Mouse (Mus musculus) hindbrain, embryonic 14.5 days (tissue): Measurements from ENCODE around the gene Nsmce1. TPM values are rescaled to one million over a fixed set of nuclear protein-coding genes. Genes with fewer than 3 reads are reported as not detected.
A peak's percentile ranks its signal among the peaks of the same experiment; 100 is the strongest.

Source experiments
- ATAC-seq: fragments of 200-750 bp; cut with Nextera tagmentation; 2 replicates; pipeline ENCODE4 v1.8.0; 2017; ENCODE audit warnings: moderate number of reproducible peaks, mild to moderate bottlenecking, moderate TSS enrichment, moderate library complexity; ENCODE audit not compliant: low FRiP score
- DNase-seq: peaks from one replicate; pipeline ENCODE4 v3.0.0-alpha.2; 2015; ENCODE audit warnings: low spot score
- H3K27ac ChIP-seq: fragments of 300-500 bp; sonication (generic); 2 replicates; pipeline ENCODE4 v1.5.1; 2014; ENCODE audit warnings: mild to moderate bottlenecking, moderate library complexity
- H3K27me3 ChIP-seq: fragments of 300-500 bp; sonication (generic); 2 replicates; pipeline ENCODE4 v1.6.1; 2014; ENCODE audit warnings: mild to moderate bottlenecking, low read length, mixed read lengths; ENCODE audit not compliant: control insufficient read depth, insufficient read depth
- H3K36me3 ChIP-seq: fragments of 300-500 bp; sonication (generic); replicated peaks from 2 replicates; pipeline ENCODE4 v1.6.1; 2014; ENCODE audit not compliant: control insufficient read depth, insufficient read depth
- H3K4me1 ChIP-seq: fragments of 300-500 bp; sonication (generic); replicated peaks from 2 replicates; pipeline ENCODE4 v1.6.1; 2014; ENCODE audit warnings: antibody characterized with exemption, low read length, mixed read lengths; ENCODE audit not compliant: control insufficient read depth, insufficient read depth
- H3K4me2 ChIP-seq: fragments of 300-500 bp; sonication (generic); replicated peaks from 2 replicates; pipeline ENCODE4 v1.6.1; 2014; ENCODE audit warnings: mild to moderate bottlenecking, moderate library complexity
- H3K4me3 ChIP-seq: fragments of 300-500 bp; sonication (generic); replicated peaks from 2 replicates; pipeline ENCODE4 v1.5.1; 2014; ENCODE audit warnings: mild to moderate bottlenecking, low read length
- H3K9ac ChIP-seq: fragments of 300-500 bp; sonication (generic); 2 replicates; pipeline ENCODE4 v1.6.1; 2014
- H3K9me3 ChIP-seq: fragments of 300-500 bp; sonication (generic); 2 replicates; pipeline ENCODE4 v1.6.1; 2016; ENCODE audit warnings: low read length; ENCODE audit not compliant: control insufficient read depth
- WGBS: fragments of 180-500 bp; shearing (Covaris S2); extraction: QIAGEN DNeasy Blood & Tissue Kit; methylation state at CpG from one replicate; pipeline ENCODE4 v1.1.7; 2014; 5-methylcytosine and 5-hydroxymethylcytosine counted together
- polyA plus RNA-seq: library from polyadenylated mRNA; unstranded; fragments of >200 nt; fragmentation: Nextera tagmentation; extraction: Ambion mirVana; gene quantifications from 2 replicates; pipeline ENCODE4 v1.2.1, GENCODE M21; 2014

Nsmce1 gene
- polyA plus RNA-seq = 86.0 and 94.8 TPM in 2 replicates

DNA sequence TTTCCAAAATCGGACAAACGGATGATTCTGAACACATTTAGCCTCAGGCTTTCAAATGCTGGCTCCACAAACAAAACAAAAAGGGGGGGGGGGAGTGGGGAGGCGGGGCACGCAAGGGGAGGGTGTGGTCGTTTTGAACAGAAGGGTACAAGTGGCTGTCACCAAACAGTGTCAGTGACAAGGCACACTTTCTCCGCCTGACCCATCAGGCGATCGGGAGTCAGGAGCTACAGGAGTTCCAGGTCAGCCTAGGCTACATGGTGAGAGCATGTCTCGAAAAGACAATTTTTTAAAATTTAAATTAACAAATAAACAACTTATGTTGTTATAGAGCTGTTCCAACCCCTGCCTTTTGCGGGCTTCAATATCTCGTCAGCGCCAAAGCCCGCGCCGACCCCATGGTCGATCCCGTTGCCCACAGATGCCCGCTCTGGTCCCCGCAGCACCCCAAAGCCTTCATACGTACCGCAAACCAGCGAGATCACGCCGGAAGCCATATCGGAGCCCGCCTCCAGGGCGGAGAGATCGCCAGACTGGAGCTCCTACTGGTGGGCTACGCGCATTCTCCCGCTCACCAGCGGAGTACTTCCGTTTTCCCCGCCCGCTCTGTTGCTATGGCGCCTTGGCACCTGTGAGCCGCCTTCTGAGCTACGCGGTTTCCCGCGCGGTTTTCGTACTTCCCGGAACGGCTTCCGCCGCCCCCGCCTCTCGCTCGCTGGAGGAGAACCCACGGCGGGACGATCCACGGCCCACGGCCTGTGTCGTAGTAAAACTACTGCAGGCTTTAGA lies at the start of gene Nsmce1:
Nsmce1 (minus strand) TSS at position 650 of the 789 bp plus-strand sequence.
- ATAC-seq = peak; percentile 98

DNA sequence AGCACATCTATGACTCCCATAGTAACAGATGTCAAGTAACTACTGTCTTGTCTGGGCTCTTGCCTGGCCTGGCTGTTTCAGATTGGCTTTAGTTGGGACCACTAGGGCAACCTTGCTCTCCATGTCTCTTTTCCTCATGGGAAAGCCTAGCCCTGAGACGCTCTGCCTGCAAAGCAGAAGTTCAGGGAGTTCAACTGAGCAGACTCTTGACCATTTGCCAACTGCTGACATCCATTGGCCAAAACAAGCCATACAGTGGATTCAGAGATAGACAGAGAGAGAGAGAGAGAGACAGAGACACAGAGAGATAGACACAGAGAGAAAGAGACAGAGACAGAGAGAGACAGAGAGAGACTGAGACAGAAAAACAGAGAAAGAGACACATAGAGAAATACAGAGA lies 49.6 kb upstream of the Nsmce1 start:
- 93% methylated on average over 1 of the region's 1 CpGs for WGBS
- no peak overlapping the region for H3K4me2 ChIP-seq
- no peaks in the 10 kb centered on the region for H3K27me3 ChIP-seq
- ATAC-seq (no peak), DNase-seq (no peak)
- no peaks in the 10 kb centered on the region for H3K4me1 ChIP-seq
- no peak overlapping the region for H3K9ac ChIP-seq
- H3K9me3 ChIP-seq = no peaks in the 10 kb centered on the region
- no peak overlapping the region for H3K27ac ChIP-seq
- no peak overlapping the region for H3K4me3 ChIP-seq
- no peaks in the 10 kb centered on the region for H3K36me3 ChIP-seq

More for the DNA sequence above, at the start of gene Nsmce1:
- Histone ChIP-seq H3K9ac (peak within 1 kb of the TSS; percentile 71), H3K4me1 (peaks cover 20% of the 10 kb centered on the region), H3K4me2 (peak within 1 kb of the TSS; percentile 74), H3K9me3 (no peaks in the 10 kb centered on the region), H3K27me3 (no peaks in the 10 kb centered on the region), H3K36me3 (peaks cover 4% of the 10 kb centered on the region; the same call in 1 of the 2 replicates), H3K27ac (peak within 1 kb of the TSS; percentile 91), H3K4me3 (peak within 1 kb of the TSS; percentile 51)
- WGBS = under 1% methylated on average over 56 of the region's 56 CpGs
- peak; percentile 96 for DNase-seq

DNA sequence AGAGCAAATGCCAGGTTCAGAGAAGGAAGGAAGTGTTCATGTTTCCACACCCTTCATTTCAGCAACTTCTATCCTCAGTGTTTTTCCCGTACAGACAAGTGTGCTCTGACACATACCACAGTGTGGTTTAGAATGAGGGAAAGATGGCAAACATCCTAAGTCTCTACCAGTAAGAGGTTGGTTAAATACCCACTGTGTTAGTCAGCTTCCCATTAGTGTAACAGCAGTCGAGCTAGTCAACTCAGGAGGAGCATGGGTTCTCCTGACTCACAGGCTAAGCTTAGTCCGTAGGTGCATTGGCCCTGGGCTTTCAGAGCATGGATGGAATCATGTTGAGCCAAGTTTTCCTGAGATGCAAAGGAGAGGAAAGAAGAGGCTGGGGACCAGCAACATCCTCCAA lies 48.0 kb upstream of the Nsmce1 start:
- Histone ChIP-seq H3K36me3 (no peaks in the 10 kb centered on the region), H3K27ac (no peak overlapping the region), H3K4me1 (no peaks in the 10 kb centered on the region), H3K4me3 (no peak overlapping the region), H3K9ac (no peak overlapping the region), H3K9me3 (no peaks in the 10 kb centered on the region), H3K27me3 (no peaks in the 10 kb centered on the region), H3K4me2 (no peak overlapping the region)
- DNase-seq (no peak), ATAC-seq (no peak)
- WGBS = 90% methylated on average over 3 of the region's 3 CpGs

DNA sequence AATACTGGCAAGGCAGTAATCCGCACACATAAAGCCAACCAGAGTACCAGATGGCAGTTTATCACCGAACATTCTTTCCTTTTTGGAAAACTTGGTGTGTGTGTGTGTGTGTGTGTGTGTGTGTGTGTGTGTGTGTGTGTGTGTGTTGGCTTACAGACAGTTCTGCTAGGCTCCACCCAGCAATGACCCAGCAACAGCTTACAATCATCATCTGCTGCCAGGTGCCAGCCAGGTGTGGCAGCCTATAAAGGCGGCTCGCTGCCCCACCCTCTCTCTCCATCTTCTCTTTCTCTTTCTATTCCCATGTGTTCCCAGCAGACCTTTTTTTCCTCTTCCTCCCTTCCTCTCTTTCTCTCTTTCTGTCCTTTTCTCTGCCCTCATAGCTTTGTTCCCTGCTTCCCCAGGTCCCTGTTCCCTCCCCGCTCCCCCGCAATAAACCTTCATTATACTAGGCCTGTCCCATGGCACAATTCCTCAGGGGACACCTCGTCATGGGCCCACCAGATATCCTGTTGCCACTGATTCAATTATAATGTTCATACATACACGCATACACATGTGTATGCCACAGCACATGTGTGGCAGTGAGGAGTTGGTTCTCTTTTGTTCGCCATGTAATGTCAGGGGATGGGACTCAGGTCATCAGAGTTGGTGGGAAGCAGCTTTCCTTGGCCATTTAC lies 36.6 kb upstream of the Nsmce1 start:
- no peaks in the 10 kb centered on the region for H3K36me3 ChIP-seq
- no peaks in the 10 kb centered on the region for H3K9me3 ChIP-seq
- no peaks in the 10 kb centered on the region for H3K4me1 ChIP-seq
- no peak for ATAC-seq
- WGBS = 90% methylated on average over 9 of the region's 9 CpGs
- no peak overlapping the region for H3K9ac ChIP-seq
- H3K27me3 ChIP-seq = no peaks in the 10 kb centered on the region
- no peak overlapping the region for H3K27ac ChIP-seq
- DNase-seq = no peak
- H3K4me3 ChIP-seq = no peak overlapping the region
- H3K4me2 ChIP-seq = no peak overlapping the region

DNA sequence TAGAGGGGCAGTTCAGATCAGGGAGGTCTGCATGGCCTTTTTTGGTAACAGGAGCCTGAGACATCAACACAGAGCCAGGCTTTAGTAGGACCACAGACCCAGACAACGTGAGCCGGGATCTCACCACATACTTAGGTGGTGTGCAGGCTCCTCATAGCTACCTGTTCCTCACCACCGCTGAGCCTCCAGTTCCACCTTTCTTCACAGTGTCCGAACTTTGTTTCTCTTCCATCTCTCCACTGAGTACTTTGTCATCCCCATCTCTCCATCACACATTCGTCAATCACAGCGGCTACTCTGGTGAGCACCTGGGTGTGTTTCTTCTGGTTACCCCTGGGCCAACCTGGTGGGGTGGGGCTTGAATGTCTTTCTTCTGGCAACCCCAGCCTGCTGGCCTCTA lies 35.8 kb upstream of the Nsmce1 start:
- no peak for DNase-seq
- WGBS = 92% methylated on average over 6 of the region's 6 CpGs

DNA sequence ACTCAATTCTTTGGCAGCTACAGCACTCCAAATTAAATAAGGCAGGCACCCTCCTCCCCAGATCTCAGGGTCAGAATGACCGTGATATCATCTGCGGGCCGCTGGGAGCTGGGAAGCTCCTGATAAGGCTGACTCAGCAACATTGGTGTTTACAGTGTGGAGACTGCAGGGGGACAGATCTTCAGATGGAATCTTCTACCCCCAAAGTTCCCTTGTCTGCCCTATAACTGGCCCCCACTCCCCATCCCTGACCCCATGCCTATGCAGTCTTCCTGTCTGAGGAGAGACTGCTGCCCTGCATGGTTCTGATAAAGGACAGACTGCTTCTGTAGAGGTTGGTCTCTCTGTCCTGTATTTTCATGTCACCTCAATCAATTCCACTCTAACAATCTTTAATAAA lies 31.7 kb upstream of the Nsmce1 start:
- no peak overlapping the region for H3K4me3 ChIP-seq
- 81% methylated on average over 3 of the region's 3 CpGs for WGBS
- ATAC-seq (no peak), DNase-seq (no peak)
- H3K9ac ChIP-seq = no peak overlapping the region
- H3K27ac ChIP-seq = no peak overlapping the region
- no peaks in the 10 kb centered on the region for H3K9me3 ChIP-seq
- H3K27me3 ChIP-seq = no peaks in the 10 kb centered on the region
- H3K4me1 ChIP-seq = no peaks in the 10 kb centered on the region
- no peaks in the 10 kb centered on the region for H3K36me3 ChIP-seq
- no peak overlapping the region for H3K4me2 ChIP-seq

More for the DNA sequence above, 35.8 kb upstream of the Nsmce1 start:
- no peak for ATAC-seq
- H3K36me3 ChIP-seq = no peaks in the 10 kb centered on the region
- no peak overlapping the region for H3K9ac ChIP-seq
- no peak overlapping the region for H3K27ac ChIP-seq
- H3K4me3 ChIP-seq = no peak overlapping the region
- no peak overlapping the region for H3K4me2 ChIP-seq
- no peaks in the 10 kb centered on the region for H3K4me1 ChIP-seq
- no peaks in the 10 kb centered on the region for H3K9me3 ChIP-seq
- no peaks in the 10 kb centered on the region for H3K27me3 ChIP-seq

DNA sequence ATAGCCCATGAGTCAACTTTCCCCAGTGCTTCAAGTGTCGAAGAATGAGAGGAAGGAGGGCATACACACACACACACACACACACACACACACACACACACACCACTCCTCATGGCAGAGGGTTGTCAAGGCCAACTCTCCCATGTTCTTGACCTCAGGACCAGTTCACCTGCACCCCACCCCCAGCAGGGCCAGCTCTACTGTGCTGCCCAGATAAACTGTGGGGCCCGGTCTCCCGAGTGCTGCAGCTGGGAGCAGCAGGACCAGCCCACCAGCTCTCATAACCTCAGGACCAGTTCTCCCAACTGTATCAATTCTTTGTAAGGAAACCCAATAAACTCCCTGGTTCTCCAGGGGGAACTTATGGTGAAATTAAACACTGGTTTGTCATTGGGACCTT lies 28.3 kb upstream of the Nsmce1 start:
- Histone ChIP-seq H3K9me3 (no peaks in the 10 kb centered on the region), H3K4me2 (no peak overlapping the region), H3K27me3 (no peaks in the 10 kb centered on the region), H3K9ac (no peak overlapping the region), H3K36me3 (no peaks in the 10 kb centered on the region), H3K27ac (no peak overlapping the region), H3K4me1 (no peaks in the 10 kb centered on the region), H3K4me3 (no peak overlapping the region)
- DNase-seq (no peak), ATAC-seq (no peak)
- WGBS = 93% methylated on average over 3 of the region's 3 CpGs

DNA sequence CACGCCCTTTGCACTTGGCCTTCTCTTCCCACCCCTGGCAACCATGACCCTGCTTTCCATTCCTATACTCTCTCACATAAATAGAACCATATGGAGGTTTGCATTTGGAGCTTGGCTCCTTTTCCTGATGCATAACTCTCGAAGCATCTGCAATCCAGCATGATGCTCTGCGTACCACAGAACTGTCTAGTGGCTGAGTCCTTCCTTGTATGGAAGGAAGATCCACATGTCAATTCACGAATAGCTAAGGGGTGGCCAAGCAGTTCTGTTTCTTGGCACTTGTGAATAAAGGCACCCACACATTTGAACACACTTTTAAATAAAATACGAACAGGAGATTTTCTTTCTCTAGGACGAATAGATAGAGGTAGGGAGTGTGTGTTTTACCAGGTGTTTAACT lies 26.1 kb upstream of the Nsmce1 start:
- Histone ChIP-seq H3K4me3 (no peak overlapping the region), H3K4me1 (no peaks in the 10 kb centered on the region), H3K36me3 (no peaks in the 10 kb centered on the region), H3K4me2 (no peak overlapping the region), H3K27ac (no peak overlapping the region), H3K27me3 (no peaks in the 10 kb centered on the region), H3K9ac (no peak overlapping the region), H3K9me3 (no peaks in the 10 kb centered on the region)
- no peak for DNase-seq
- WGBS = 69% methylated on average over 6 of the region's 6 CpGs
- ATAC-seq = no peak

DNA sequence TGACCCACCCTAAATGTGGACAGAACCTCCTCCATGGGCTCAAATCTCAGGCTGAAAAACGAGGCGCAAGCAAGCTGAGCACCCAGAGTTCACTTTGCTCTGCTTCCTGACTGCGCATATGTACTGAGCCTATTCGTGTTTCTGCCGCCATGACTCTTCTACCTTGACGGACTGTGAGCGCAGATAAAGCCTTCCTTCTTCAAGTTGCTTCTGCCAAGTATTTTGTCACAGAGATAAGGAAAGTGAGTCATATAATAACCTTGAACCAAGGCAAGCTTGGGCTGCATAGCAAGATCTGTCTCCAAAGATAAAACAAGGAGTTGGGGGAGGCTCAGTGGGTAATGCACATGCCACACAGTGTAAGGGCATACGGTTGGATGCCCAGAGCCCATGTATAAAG lies 25.3 kb upstream of the Nsmce1 start:
- H3K4me3 ChIP-seq = no peak overlapping the region

More for the DNA sequence above, 25.3 kb upstream of the Nsmce1 start:
- Histone ChIP-seq H3K27ac (no peak overlapping the region), H3K4me2 (no peak overlapping the region), H3K36me3 (no peaks in the 10 kb centered on the region), H3K27me3 (no peaks in the 10 kb centered on the region), H3K4me1 (no peaks in the 10 kb centered on the region), H3K9ac (no peak overlapping the region), H3K9me3 (no peaks in the 10 kb centered on the region)
- WGBS = 91% methylated on average over 8 of the region's 8 CpGs
- DNase-seq (no peak), ATAC-seq (no peak)
